Mouse (Mus musculus) stomach, postnatal 0 days (tissue): ENCODE results near the gene Prss42. TPM values are rescaled to one million over a fixed set of nuclear protein-coding genes. Genes with fewer than 3 reads are reported as not detected.

Source experiments
- ATAC-seq: fragments of 200-750 bp; cut with Nextera tagmentation; 2 replicates; pipeline ENCODE4 v1.8.0; 2017; ENCODE audit not compliant: low FRiP score, low TSS enrichment
- DNase-seq: peaks from one replicate; pipeline ENCODE4 v3.0.0-alpha.2; 2016; ENCODE audit warnings: low spot score
- H3K27ac ChIP-seq: fragments of 300-500 bp; sonication (generic); replicated peaks from 2 replicates; pipeline ENCODE4 v1.5.1; 2014; ENCODE audit warnings: mild to moderate bottlenecking, control low read depth
- H3K27me3 ChIP-seq: fragments of 300-500 bp; sonication (generic); 2 replicates; pipeline ENCODE4 v1.6.1; 2014; ENCODE audit warnings: low read length; ENCODE audit not compliant: control insufficient read depth, insufficient read depth
- H3K36me3 ChIP-seq: fragments of 300-500 bp; sonication (generic); 2 replicates; pipeline ENCODE4 v1.6.1; 2014; ENCODE audit warnings: low read length, mixed read lengths; ENCODE audit not compliant: control insufficient read depth, insufficient read depth
- H3K4me1 ChIP-seq: fragments of 300-500 bp; sonication (generic); replicated peaks from 2 replicates; pipeline ENCODE4 v1.6.1; 2014; ENCODE audit warnings: antibody characterized with exemption; ENCODE audit not compliant: control insufficient read depth, insufficient read depth
- H3K4me2 ChIP-seq: fragments of 300-500 bp; sonication (generic); replicated peaks from 2 replicates; pipeline ENCODE4 v1.6.1; 2014; ENCODE audit warnings: low read depth, mild to moderate bottlenecking, control low read depth, moderate library complexity
- H3K4me3 ChIP-seq: fragments of 300-500 bp; sonication (generic); 2 replicates; pipeline ENCODE4 v1.5.1; 2014; ENCODE audit warnings: low read depth, low read length, control low read depth
- H3K9ac ChIP-seq: fragments of 300-500 bp; sonication (generic); 2 replicates; pipeline ENCODE4 v1.6.1; 2014; ENCODE audit warnings: mild to moderate bottlenecking, low read length, control low read depth, mixed read lengths
- H3K9me3 ChIP-seq: fragments of 300-500 bp; sonication (generic); 2 replicates; pipeline ENCODE4 v1.6.1; 2016; ENCODE audit warnings: low read length; ENCODE audit not compliant: control insufficient read depth
- CTCF ChIP-seq: IDR thresholded peaks from 2 replicates; pipeline ENCODE4 v1.5.1; 2016; ENCODE audit warnings: antibody characterized with exemption, low read depth, mild to moderate bottlenecking, moderate library complexity
- EP300 ChIP-seq: optimal IDR thresholded peaks from 2 replicates; pipeline ENCODE3; 2016; ENCODE audit warnings: antibody characterized with exemption
- WGBS: fragments of 180-500 bp; shearing (Covaris S2); extraction: QIAGEN DNeasy Blood & Tissue Kit; methylation state at CpG from one replicate; pipeline ENCODE4 v1.1.7; 2014; 5-methylcytosine and 5-hydroxymethylcytosine counted together
- polyA plus RNA-seq: library from polyadenylated mRNA; unstranded; fragments of >200 nt; fragmentation: Nextera tagmentation; extraction: Ambion mirVana; gene quantifications from 2 replicates; pipeline ENCODE4 v1.2.1, GENCODE M21; 2015

Prss42 gene
- polyA plus RNA-seq, 1 experiment from 2014 or later, result not detected

DNA sequence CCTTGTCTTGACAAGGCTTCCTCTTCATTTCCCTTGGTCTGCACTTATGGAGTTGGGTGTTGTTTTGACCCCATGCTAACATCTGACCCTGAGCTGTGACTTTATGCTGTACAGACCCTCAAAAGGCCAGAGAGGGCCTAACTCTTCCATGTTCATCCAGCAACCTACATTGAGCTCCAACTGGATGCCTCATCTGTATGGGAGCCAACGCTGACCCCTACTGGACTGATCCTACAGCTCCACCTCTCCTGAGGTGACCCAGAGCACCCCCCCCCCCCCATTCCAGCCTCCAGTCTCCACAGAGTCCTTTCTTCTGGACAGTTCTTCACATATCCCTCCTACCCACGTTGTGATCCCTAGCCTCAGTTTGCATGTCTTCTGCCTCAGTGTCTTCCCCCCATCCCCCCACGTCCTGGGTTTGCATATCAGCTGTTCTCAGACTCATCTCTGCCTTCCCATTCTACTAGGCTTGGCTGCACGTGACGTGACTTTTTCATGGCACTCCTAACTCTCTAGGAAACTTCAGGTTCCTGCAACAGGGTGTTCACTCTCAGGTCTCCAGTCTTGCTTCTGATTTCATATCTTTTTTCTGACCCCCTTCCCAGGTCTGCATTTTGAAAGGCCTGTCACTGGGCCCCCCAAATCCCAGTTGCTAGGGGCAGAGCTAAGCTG, 18.6 kb upstream of the Prss42 start:
- Histone ChIP-seq H3K4me2 (no peak overlapping the region), H3K9ac (no peak overlapping the region), H3K27me3 (no peaks in the 10 kb centered on the region; the same call in 1 of the 2 replicates), H3K27ac (no peak overlapping the region), H3K4me3 (no peak overlapping the region), H3K9me3 (no peaks in the 10 kb centered on the region), H3K36me3 (no peaks in the 10 kb centered on the region), H3K4me1 (no peaks in the 10 kb centered on the region; the same call in 1 of the 2 replicates)
- TF ChIP-seq EP300 (no peak), CTCF (peak; percentile 66)
- DNase-seq, result peak; percentile 42
- no peak for ATAC-seq
- WGBS, result 76% methylated on average over 5 of the region's 5 CpGs

DNA sequence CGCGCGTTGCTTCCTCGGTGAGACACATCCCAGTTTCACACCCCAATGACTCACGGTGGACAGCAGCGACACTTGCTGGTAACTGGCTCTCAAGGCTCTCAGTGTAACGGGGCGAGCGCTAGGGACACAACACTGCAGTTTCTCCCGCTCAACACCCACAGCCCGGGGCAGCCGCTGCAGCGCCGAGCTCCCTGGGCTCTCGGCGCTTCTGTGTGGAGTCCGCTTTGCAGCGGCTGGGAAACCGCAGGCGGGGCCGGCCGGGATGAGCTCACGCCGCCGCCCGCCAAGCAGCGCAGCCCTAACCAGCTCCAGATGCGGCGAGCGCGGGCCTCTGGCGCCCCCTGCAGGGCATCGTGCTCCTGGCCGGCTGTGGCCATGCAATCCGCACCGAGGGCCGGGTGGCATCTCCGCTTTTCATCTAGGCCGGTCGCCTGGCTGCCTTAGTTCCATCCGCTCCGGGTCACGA, 16.7 kb upstream of the Prss42 start:
- Histone ChIP-seq H3K36me3 (no peaks in the 10 kb centered on the region), H3K4me3 (peak overlapping the region; percentile 45), H3K27ac (peak overlapping the region; percentile 49; the same call in 1 of the 2 replicates), H3K4me2 (peak overlapping the region; percentile 72), H3K9me3 (no peaks in the 10 kb centered on the region), H3K4me1 (no peaks in the 10 kb centered on the region; the same call in 1 of the 2 replicates), H3K27me3 (no peaks in the 10 kb centered on the region; the same call in 1 of the 2 replicates), H3K9ac (peak overlapping the region; percentile 62)
- WGBS, result 1% methylated on average over 43 of the region's 43 CpGs
- ATAC-seq, result peak; percentile 95
- peak; percentile 83 for TF ChIP-seq CTCF
- no peak for TF ChIP-seq EP300
- peak; percentile 94 for DNase-seq

DNA sequence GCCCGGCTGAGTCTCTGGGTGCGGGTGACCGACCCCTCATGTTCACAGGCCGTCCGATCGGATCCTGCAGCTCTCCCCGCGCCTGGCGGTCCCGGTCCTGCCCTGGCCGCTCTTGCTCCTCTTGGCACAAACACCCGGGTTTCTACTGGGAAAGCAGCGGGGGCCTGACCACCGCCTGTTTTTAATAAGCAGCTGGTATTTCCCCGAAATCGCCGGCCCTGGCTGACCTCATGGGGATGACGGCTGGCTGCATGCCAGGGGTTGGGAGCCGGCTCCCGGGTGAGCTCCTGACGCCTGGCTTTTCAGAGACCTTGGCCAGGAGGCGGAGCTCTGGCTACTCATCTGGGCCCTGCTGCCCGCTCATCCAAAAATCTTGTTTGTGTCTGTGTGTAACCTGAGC, 16.2 kb upstream of the Prss42 start:
- Histone ChIP-seq H3K4me3 (peak overlapping the region; percentile 45), H3K27me3 (no peaks in the 10 kb centered on the region; the same call in 1 of the 2 replicates), H3K36me3 (no peaks in the 10 kb centered on the region), H3K27ac (peak overlapping the region; percentile 49; the same call in 1 of the 2 replicates), H3K9ac (peak overlapping the region; percentile 62), H3K9me3 (no peaks in the 10 kb centered on the region), H3K4me2 (peak overlapping the region; percentile 72), H3K4me1 (no peaks in the 10 kb centered on the region; the same call in 1 of the 2 replicates)
- TF ChIP-seq CTCF, result no peak
- no peak for TF ChIP-seq EP300
- peak; percentile 67 for ATAC-seq
- peak; percentile 76 for DNase-seq
- WGBS, result under 1% methylated on average over 23 of the region's 23 CpGs

DNA sequence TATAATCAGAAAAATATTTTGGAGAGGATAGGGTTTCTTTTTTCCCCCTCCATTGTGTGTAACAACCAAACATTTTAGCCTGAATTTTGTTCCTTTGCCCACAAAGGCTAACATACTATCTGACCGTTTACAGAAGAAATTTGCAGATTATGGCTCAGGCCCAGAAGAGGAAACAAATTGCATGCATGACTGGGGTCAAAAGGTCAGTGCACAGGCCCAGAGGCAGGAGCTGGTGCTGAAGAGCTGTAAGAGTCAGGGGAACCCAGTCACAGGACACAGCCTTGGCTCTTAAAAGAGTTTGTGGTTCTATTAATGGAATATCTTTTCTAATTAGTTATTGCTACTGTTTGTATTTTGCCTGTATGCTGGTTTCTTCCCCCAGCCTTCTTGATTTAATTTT, 14.4 kb upstream of the Prss42 start:
- WGBS, result 32% methylated on average over 1 of the region's 1 CpGs
- no peak overlapping the region for H3K4me2 ChIP-seq
- no peak overlapping the region for H3K9ac ChIP-seq
- H3K4me3 ChIP-seq, result no peak overlapping the region
- H3K27ac ChIP-seq, result no peak overlapping the region
- no peaks in the 10 kb centered on the region for H3K9me3 ChIP-seq
- H3K4me1 ChIP-seq, result no peaks in the 10 kb centered on the region; the same call in 1 of the 2 replicates
- no peak for TF ChIP-seq CTCF
- no peak for TF ChIP-seq EP300
- no peaks in the 10 kb centered on the region for H3K36me3 ChIP-seq
- ATAC-seq (no peak), DNase-seq (no peak)
- H3K27me3 ChIP-seq, result no peaks in the 10 kb centered on the region; the same call in 1 of the 2 replicates

DNA sequence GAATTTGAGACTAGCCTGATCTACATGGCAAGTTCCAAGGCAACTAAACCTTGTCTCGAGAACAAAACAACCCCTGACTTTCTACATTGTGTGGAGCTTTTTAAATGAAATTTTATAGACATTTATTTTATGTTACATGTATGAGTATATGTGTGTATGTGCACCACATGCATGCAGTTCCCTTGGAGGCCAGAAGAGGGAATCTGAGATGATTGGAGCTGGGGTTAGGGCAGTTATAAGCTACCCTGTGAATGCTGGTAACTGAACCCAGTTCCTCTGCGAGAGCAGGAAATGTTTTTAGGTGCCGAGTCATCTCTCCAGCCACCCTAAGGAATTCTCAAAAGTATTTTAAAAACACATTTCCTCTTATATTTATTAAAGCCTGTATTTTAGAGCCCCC, 9.8 kb upstream of the Prss42 start:
- TF ChIP-seq EP300, result no peak
- no peak for TF ChIP-seq CTCF
- Histone ChIP-seq H3K4me3 (no peak overlapping the region), H3K9ac (no peak overlapping the region), H3K36me3 (no peaks in the 10 kb centered on the region), H3K27me3 (no peaks in the 10 kb centered on the region), H3K4me2 (no peak overlapping the region), H3K27ac (no peak overlapping the region), H3K4me1 (no peaks in the 10 kb centered on the region), H3K9me3 (no peaks in the 10 kb centered on the region)
- WGBS, result 91% methylated on average over 3 of the region's 3 CpGs
- ATAC-seq (no peak), DNase-seq (no peak)

DNA sequence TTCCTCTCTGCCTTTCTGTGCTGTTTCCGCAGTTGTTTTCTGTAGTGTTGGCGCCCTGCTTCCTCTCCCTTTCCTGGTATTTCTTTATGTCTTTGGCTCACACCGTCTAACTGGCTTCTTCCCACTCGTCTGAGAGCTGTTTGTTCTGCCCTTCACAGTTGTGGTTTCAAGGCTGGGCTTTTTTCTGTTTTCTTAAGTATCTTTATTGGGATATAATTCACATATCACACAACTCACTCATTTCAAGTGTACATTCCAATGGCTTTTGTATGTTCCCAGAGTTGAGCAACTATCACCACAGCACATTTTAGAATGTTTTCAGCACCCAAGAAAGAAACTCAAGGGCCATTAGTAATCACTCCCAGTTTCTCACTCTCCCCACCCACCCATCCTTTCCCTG, 7.5 kb upstream of the Prss42 start:
- Histone ChIP-seq H3K9ac (no peak overlapping the region), H3K9me3 (no peaks in the 10 kb centered on the region), H3K27ac (no peak overlapping the region), H3K4me1 (no peaks in the 10 kb centered on the region), H3K36me3 (no peaks in the 10 kb centered on the region), H3K4me2 (no peak overlapping the region), H3K27me3 (no peaks in the 10 kb centered on the region), H3K4me3 (no peak overlapping the region)
- no peak for DNase-seq
- TF ChIP-seq EP300 (no peak), CTCF (no peak)
- ATAC-seq, result no peak
- 52% methylated on average over 4 of the region's 4 CpGs for whole genome bisulfite sequencing
